Mouse (Mus musculus) spleen, adult 2 months (tissue): ENCODE measurements around the gene Pim2.

Experiments used
- CTCF ChIP-seq: fragments of 200-500 bp; IDR thresholded peaks from 2 replicates; pipeline ENCODE4 v1.5.1; 2011; ENCODE audit warnings: mild to moderate bottlenecking, inconsistent platforms; ENCODE audit not compliant: insufficient read depth, insufficient read length, insufficient replicate concordance; ENCODE audit errors: extremely low read depth
- POLR2A ChIP-seq: fragments of 200-500 bp; IDR thresholded peaks from 2 replicates; pipeline ENCODE4 v1.6.1; 2011; ENCODE audit warnings: low read depth, low read length, inconsistent platforms

- no peak for TF ChIP-seq CTCF
- TF ChIP-seq POLR2A = no peak
Measured at GRCm38 (mm10) chrX:7927116-7927515, 49.1 kb downstream of the Pim2 start.
